Mouse (Mus musculus) duodenum, adult 2 months (tissue): ENCODE measurements around the gene Ddb2. TPM values are rescaled to one million over a fixed set of nuclear protein-coding genes. Genes with fewer than 3 reads are reported as not detected.

Source experiments
- polyA plus RNA-seq: library from polyadenylated mRNA; depleted of rRNA; stranded (reverse); fragments of >200 nt; gene quantifications from 2 replicates; pipeline ENCODE4 v1.2.3, GENCODE M21; 2012; ENCODE audit warnings: low replicate concordance; rRNA removed

Ddb2 gene
- 2.7 and 7.5 TPM in 2 replicates for polyA plus RNA-seq

DNA sequence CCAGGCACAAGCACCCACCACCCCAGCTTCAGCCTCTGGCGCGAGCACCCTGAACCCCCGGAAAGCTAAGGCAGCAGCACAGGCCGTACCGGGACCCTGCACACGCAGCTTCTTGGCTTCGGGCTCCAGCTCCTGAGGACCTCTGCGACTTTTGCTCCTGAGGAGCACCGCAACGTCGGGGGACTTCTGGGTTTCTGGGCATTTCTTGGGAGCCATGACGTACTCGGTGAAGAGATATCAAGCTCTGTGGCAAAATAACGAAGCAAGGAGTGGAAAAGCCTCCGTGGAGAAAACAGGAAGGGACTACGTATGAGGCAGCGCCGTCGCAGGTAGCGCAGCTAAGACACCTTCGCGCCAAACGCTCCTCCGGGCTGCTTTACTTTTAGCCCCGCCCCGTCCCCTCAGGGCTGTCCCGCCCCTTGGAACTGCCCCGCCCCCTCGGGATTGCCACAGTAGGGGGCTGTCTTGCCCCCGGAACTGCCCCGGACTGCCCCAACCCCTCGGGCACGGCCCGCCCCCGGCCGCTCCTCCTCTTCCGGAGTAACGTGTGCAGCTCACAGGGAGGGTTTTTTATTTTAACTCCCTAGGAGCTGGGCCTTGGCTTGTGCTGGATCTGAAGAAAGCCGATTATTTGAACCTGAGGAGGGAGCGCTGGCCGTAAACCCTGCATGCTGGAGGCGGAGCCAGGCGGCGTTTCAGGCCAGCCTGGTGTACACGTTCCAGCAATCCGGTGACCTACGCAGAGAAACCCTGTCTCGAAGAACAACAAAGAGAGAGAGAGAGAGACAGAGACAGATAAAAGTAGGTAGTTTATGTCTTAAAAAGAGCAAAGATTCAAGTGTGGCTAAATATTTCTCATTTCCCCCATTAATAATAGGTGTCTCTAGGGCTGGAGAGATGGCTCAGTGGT, at the start of gene Ddb2:
Gene Ddb2 (minus strand): TSS at position 382 of the 910 bp plus-strand sequence.

DNA sequence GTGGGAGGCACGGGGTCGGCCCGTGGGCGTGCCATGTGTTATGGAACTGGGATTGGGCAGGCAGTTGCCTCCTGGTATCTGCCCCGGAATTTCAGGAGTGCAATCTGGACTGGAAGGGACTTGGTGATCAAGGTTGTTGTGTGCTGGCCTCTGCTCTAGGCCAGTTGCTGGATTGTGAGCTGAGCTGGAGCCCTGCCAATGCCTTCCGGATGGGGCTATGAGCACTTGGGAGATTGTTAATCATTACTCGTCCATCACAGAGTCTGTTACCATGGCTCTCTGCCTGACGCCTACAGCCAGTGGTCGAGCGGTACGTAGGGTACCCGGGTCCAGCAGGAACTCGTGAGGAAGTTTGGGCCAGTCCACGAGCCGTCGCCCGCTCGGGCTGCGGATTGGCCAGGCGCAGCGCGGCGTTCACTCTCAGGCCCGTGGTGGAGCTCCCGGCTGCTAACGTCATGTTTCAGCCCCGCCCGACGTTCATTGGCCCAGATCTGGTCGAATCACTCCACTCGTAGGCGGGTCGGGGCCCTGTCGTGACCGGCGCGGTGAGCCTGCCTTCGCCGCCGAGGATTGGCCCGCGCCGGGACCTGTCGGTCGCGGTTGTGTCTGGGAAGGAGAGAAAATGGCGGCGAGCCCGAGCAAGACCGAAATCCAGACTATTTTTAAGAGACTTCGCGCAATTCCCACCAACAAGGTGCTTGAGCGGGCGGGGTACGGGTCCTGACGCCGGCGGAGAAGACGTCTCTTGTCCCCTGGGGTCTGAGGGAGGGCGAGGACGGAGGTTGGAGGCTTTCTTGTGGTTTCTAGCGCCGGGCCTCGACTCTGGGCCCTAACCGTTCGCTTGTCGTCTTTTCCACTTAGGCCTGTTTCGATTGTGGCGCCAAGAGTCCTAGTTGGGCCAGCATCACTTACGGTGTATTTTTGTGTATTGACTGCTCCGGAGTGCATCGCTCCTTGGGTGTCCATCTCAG, 28.2 kb upstream of the Ddb2 start, which contains the start of gene Arfgap2:
Gene Arfgap2 (plus strand): TSS at position 264 of the 971 bp plus-strand sequence.

DNA sequence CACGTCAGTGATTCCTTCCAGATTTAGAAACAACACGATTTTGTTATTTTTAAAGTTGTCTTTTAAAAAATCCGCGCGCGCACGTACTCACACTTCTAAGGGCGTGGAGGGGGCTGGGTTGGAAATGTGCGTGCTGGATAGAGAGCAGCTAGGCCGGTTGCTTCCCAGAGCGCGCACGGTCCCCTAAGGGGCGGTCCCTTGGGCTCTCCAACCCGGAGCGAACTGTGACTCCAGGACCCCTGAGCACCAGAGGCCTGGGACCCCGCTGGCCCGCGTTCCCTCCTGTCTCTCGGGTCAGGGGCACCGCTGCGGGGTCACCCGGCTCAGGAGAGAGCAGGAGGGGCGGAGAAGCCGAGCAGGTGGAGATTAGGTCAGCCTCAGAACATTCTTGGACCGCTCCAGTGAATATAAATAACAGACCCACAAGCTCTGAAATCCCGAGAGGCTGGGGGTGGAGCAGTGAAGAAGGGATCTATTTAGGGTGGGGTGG, 18.9 kb upstream of the Ddb2 start, which contains the start of gene Pacsin3:
Gene Pacsin3 (plus strand): TSS at position 294 of the 490 bp plus-strand sequence.

DNA sequence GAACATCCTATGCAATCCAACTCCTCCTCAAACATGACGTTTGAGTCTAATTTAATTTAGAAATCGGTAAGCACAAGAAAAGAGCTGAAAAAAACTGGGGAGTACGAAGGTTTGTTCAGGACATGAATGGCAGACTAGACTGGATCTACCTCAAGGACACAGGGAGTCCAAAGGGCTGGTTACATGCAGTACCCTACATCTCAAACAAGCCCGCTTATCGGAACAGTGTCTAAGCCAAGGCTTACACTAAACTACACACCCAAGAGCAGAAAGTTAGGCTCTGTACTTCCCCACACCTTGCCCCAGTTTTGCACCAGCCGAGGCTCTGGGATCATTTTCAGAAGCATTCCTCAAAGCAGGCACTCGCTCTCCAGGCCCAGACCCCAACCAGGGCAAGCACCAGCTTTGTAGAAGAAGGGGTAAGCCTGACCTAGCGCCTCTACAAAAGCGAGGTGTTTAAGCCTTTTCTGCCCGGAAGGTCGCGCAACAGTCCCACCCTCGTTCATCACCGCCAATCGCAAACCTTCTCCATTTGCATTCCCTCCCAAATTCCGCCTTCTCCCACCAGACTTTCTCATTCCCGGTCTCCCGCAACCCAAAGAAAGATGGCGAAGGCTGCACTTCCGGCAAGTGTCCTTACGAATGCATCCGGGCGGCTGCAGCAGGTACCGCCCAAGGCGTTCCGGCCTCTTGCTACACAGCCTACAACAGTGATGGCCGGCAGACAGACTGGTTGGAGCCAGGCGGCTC, 34.4 kb downstream of the Ddb2 start, which contains the start of the genes Nr1h3 and Acp2:
Gene Nr1h3 (minus strand): TSS at position 613 of the 750 bp plus-strand sequence.
Gene Acp2 (plus strand): TSS at position 664 of the 750 bp plus-strand sequence.

DNA sequence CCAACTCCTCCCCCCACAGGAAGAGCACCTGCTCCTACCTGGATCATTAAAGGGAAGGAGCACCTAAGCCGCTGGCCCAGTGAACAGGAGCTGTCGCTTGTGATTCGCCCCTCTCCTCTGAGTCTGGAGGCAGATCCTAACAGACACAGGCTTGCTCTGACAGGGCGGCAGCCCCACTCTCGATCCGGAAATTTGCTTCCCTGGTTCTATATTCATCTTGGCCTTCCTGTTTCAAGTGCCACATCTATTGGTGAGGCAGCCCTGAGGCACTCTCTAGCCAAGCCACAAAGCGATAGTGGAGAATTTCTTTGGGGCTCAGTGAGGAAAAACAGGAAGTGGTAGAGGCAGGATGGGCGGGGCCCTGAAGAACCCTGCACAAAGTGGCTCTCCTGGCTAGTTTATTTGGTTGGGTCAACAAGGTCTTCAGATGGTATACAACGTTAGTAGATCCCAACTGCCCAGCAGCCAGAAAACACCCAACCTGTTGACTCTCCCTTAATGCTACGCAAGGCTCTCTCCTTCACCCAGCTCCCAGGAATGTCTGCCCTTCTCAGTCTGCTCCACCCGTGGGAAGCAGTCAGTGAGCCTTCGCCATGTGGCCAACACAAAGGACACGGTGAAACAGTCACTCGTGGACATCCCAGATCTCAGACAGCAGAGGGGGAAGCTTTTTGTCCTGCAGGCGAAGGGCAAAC, 52.9 kb downstream of the Ddb2 start, which contains the start of gene Madd:
Gene Madd (minus strand): TSS at position 127 of the 695 bp plus-strand sequence.

Other genes with a start within 250 kb of the Ddb2 start
- 0.22 and 0.34 TPM in 2 replicates for gene Rapsn, start 201.4 kb downstream of the Ddb2 start, polyA plus RNA-seq
- gene Psmc3, start 183.0 kb downstream of the Ddb2 start, polyA plus RNA-seq: 27.3 and 43.1 TPM in 2 replicates
- gene Slc39a13, start 166.6 kb downstream of the Ddb2 start, polyA plus RNA-seq: 15.1 and 26.4 TPM in 2 replicates
- 20.7 and 38.0 TPM in 2 replicates for gene Spi1, start 154.6 kb downstream of the Ddb2 start, polyA plus RNA-seq
- gene Mybpc3, start 118.8 kb downstream of the Ddb2 start, polyA plus RNA-seq: not detected in 2 replicates
- gene Madd, start 53.1 kb downstream of the Ddb2 start, polyA plus RNA-seq: 7.0 and 7.2 TPM in 2 replicates
- gene Nr1h3, start 34.1 kb downstream of the Ddb2 start, polyA plus RNA-seq: 59.0 and 155 TPM in 2 replicates
- gene Acp2, start 34.1 kb downstream of the Ddb2 start, polyA plus RNA-seq: 19.6 and 21.0 TPM in 2 replicates
- 2.4 and 8.0 TPM in 2 replicates for gene Pacsin3, start 19.0 kb upstream of the Ddb2 start, polyA plus RNA-seq
- 30.1 and 30.7 TPM in 2 replicates for gene Arfgap2, start 28.0 kb upstream of the Ddb2 start, polyA plus RNA-seq
- 3.0 and 3.8 TPM in 2 replicates for gene 1110051M20Rik, start 207.7 kb upstream of the Ddb2 start, polyA plus RNA-seq
- gene Lrp4, start 220.5 kb upstream of the Ddb2 start, polyA plus RNA-seq: 6.5 and 7.3 TPM in 2 replicates